Mouse (Mus musculus): ENCODE measurements at regions not wholly inside any gene's neighbourhood (a gene's known extent, or its start where the extent isn't known, plus 50 kb on each side); places are given as distances from the start of the nearest gene placed in this dataset.

DNA sequence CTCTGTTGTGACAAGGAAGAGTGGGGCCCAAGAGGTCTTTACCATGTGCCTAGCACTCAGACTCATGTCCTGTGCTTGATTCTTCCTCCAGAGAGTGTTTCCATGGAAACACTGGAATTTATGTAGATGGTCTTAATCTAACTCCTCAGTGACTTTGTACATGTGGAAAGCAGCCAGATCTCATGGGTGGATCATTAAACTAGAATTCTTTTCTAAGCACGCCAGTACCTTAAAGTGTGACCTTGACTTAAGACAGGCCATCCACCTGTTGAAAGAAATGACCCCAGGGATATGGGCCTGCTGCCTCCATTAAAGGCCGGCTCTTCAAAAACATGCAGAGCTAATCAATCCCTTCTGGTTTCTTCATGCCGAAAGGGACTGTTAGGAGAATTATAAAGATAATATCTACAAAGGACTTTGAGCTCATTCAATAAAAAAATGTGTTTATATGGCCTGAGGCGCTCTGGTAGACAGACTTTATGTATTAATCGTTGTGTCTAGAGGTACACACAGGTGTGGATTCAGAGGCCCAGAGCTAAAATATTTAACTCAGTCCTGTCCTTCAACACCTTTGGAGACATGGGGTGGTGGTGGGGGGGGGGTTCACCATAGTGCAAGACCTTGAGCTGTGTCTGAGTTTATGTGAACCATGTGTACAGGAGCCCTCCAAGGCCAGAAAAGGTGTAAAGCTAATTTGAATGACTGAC, 60.5 kb upstream of the Gls start:
- TF ChIP-seq EP300 (IDR thresholded peaks at IDR 0.05; ENCODE audit: insufficient read depth, low read depth, low read length) (no peak), CTCF (IDR thresholded peaks at IDR 0.05; ENCODE audit: low read depth, low read length) (no peak), POLR2A (IDR thresholded peaks at IDR 0.05; ENCODE audit: insufficient read depth, low read length) (no peak)
- no peak overlapping the region for H3K4me3 ChIP-seq (ENCODE audit: low read depth, low read length)
- H3K4me1 ChIP-seq (ENCODE audit: control insufficient read depth, insufficient read depth, low read length): no peaks in the 10 kb centered on the region
- H3K27me3 ChIP-seq (ENCODE audit: control insufficient read depth, insufficient read depth, low read length, poor library complexity, severe bottlenecking): no peaks in the 10 kb centered on the region
- H3K36me3 ChIP-seq (ENCODE audit: control insufficient read depth, insufficient read depth, low read length, poor library complexity, severe bottlenecking): no peaks in the 10 kb centered on the region
- H3K9ac ChIP-seq (ENCODE audit: low read depth, poor library complexity, severe bottlenecking): no peak overlapping the region
- no peaks in the 10 kb centered on the region for H3K9me3 ChIP-seq (replicated peaks; ENCODE audit: control insufficient read depth, insufficient read depth, low read length, poor library complexity, severe bottlenecking)
- no peak overlapping the region for H3K27ac ChIP-seq (ENCODE audit: insufficient read depth, low read length)

Measured in ES-Bruce4 (cell line).